Mouse (Mus musculus) cerebellum, adult 9-10 months (tissue): ENCODE data around the gene Clec9a.

ENCODE experiments used
- DNase-seq: peaks from one replicate; pipeline ENCODE4 v3.0.0; 2022

The Clec9a gene

GRCm38 (mm10) chr6:129425812-129426211 is 17.1 kb downstream of the Clec9a start:
- DNase-seq: no peak

GRCm38 (mm10) chr6:129427281-129427680 is 18.6 kb downstream of the Clec9a start:
- no peak for DNase-seq

DNA sequence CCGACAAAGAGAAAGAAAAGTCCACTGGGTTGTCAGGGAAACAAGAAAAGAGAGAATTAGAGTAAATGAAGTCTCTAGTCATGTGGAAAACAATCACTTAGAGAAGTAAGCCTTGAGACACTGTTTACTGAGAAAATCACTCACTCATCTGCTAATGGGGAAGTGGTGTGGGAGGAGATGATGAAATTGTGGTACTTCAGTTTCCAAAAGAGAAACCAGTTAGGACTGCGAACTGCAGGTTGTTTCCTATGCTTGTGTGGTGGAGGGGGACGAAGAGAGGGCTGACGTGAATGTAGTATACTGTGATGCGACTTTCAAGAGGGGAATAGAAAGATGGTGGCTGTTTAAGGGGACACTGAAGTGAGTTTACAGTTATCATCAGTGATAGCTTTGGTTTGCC is 25.6 kb downstream of the Clec9a start:
- no peak for DNase-seq

DNA sequence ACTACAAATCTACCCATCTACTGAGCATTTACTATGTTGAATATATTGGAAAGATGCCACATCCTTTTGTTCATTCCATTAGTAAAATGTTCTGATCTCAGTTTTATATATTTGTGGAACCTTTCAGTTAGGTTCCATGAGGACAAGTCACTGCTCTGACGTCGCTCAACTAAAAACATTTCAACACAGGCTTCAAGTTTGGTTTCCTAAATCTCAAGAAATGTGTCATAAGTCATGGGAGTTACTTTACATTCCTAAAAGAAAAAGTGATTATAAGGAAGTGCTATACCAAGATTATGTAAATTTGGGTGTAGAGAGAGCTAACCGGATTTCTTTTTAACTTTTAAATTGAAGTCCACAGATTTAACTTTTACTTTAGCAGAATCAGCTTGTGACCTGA is 27.4 kb downstream of the Clec9a start:
- no peak for DNase-seq

DNA sequence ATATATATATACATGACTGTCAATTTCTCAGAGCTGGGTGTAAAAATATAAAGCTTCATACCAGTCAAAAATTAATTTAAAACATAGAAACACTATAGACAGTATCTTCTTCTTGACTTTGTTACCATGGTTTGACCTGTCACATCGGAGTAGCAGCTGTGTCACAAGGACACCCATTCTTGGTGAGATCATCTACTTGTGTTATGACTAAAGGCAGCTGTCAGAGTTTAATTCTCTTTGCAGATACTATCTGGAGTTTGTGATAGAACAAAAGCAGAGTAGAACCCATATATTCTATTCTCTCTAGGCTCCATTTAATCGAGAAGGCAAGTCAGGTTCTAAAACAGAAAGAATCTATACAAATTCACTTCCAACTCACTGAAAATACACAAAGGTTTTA is 29.4 kb downstream of the Clec9a start:
- no peak for DNase-seq

DNA sequence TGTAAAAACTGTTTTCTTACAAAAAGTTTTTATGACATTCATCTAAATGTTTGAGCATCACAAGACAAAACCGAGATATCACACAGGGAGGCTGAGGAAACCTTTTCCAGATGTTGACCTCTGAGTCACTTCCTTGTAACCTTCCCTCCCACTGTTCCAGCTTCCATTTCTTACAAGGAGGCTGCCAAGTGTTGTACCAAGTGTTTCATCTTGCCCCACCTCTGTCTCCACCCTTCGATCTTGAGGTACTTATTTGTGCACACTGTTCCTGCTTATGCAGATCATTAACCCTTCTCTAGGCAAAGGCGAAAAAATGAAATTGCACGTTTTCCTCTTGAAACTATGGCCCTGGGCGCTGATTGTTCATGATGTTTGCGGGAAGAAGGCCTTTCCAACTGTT is 41.1 kb downstream of the Clec9a start:
- no peak for DNase-seq

GRCm38 (mm10) chr6:129451411-129452039 is 42.9 kb downstream of the Clec9a start, which contains the start of gene Clec1a:
Gene Clec1a, minus strand, starts transcription at chr6:129452000.
- no peak for DNase-seq

DNA sequence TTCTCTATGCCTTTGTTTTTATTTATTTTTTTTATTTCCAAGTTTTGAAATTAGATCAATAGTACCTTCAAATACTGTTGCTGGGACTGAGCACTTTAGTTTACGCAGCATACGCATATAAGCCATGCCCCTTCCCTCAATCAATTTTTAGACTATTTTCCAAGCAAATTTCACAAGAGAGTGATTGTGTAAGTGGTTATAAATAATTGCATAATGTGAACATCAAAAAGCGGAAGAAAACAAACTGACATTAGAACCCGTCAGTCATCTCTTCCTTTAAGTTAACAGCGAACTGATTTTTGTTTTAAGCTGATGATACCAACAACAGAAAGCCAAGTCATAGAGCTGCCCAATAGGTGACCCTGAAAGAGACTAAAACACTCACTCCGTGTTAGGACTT is 62.7 kb downstream of the Clec9a start:
- no peak for DNase-seq

- no peak for DNase-seq
These were observed 64.0 kb downstream of the Clec9a start for GRCm38 (mm10) chr6:129472627-129473026.
